Mouse (Mus musculus): ENCODE measurements around the gene Maml3. TPM values are rescaled to one million over a fixed set of nuclear protein-coding genes. Genes with fewer than 3 reads are reported as not detected.

Gene Maml3
- polyA plus RNA-seq, 1 experiment from 2014 or later = 2.6 TPM

DNA sequence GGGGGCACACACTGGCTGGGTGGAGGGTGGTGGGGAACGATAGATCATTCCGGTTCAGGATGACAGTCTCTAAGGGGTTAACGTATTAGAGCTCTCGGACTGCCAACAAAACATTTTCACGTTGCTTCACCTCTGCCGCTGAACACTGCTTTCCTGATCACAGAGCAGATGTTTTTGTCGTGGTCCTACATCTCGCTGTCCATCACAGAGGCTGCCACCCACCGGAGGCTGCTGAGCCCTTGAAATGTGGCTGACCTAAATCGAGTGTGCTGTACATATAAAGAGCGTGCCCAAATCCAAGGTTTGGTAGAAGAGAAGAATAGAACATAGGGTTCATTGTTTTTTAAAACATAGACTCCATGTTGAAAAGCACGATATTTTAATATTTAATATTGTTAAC, 263.3 kb downstream of the Maml3 start:
- Histone ChIP-seq H3K4me1 (ENCODE audit: control insufficient read depth, insufficient read depth, low read length) (no peaks in the 10 kb centered on the region), H3K27ac (ENCODE audit: low read depth, low read length) (no peak overlapping the region), H3K36me3 (ENCODE audit: control insufficient read depth, insufficient read depth, low read length) (no peaks in the 10 kb centered on the region), H3K9me3 (replicated peaks; ENCODE audit: control insufficient read depth, low read length) (no peaks in the 10 kb centered on the region), H3K9ac (ENCODE audit: low read depth, low read length) (no peak overlapping the region), H3K27me3 (ENCODE audit: control insufficient read depth, insufficient read depth, low read length) (no peaks in the 10 kb centered on the region), H3K4me3 (ENCODE audit: low read depth, low read length) (no peak overlapping the region), H3K4me2 (no peak overlapping the region)
- ATAC-seq (replicated peaks; ENCODE audit: insufficient number of reproducible peaks, low FRiP score, low TSS enrichment) = no peak
- 67% methylated on average over 12 of the region's 12 CpGs for WGBS (ENCODE audit: insufficient replicate concordance)

DNA sequence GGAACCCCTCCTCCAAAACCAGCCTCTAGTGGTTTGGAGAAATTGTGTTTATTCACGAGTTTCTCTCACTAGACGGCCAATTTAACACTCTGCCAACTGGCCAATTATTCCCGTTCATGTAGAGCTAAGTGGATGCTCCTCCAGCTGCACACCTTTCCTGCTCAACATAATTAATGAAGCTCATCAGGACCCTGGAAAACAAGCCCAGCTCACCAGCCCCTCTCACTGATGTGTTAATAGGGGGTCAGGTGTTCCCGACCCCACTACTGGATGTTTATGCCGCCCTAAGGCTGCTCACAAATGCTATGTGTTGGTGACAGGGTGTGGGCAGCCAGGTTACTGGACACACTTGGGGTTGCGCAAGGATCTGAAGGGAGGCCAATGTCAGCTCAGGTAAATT, 263.7 kb downstream of the Maml3 start:
- Histone ChIP-seq H3K27ac (ENCODE audit: low read depth, low read length) (no peak overlapping the region), H3K4me2 (no peak overlapping the region), H3K9ac (ENCODE audit: low read depth, low read length) (no peak overlapping the region), H3K9me3 (replicated peaks; ENCODE audit: control insufficient read depth, low read length) (no peaks in the 10 kb centered on the region), H3K27me3 (ENCODE audit: control insufficient read depth, insufficient read depth, low read length) (no peaks in the 10 kb centered on the region), H3K4me3 (ENCODE audit: low read depth, low read length) (no peak overlapping the region), H3K36me3 (ENCODE audit: control insufficient read depth, insufficient read depth, low read length) (no peaks in the 10 kb centered on the region), H3K4me1 (ENCODE audit: control insufficient read depth, insufficient read depth, low read length) (no peaks in the 10 kb centered on the region)
- no peak for ATAC-seq (replicated peaks; ENCODE audit: insufficient number of reproducible peaks, low FRiP score, low TSS enrichment)
- 89% methylated on average over 6 of the region's 6 CpGs for WGBS (ENCODE audit: insufficient replicate concordance)

DNA sequence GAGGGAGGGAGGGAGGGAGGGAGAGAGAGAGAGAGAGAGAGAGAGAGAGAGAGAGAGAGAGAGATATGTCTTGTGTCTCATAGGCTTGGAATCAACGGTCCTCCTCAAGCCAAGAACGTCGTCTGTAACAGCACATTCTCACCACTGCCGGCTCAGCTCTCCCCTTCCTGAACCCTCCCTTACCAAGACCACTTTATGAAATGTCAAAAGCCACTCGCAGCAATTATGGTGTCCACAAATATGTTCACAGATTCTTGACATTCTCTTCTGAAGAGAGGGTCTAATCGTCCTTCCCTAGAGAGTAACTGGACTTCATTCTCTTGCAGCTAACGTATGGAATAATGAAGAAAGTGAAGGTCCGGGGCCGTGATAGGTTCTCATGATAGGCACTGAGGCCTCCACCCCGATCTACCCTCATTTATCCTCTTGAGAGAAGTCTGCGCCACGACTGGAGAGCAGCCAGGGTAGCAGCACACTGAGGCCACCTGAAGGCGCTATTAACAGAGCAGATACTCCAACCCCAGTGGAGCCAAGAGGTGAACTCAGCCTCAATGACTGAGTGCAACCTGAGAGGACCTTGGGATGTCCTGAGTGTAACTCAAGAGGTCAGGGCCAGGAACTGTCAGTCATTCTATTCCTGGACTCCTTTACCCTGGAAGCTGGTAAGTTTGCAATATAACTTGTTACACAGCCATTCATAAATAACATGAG, 264.6 kb downstream of the Maml3 start:
- Histone ChIP-seq H3K36me3 (ENCODE audit: control insufficient read depth, insufficient read depth, low read length) (no peaks in the 10 kb centered on the region), H3K9me3 (replicated peaks; ENCODE audit: control insufficient read depth, low read length) (no peaks in the 10 kb centered on the region), H3K4me2 (no peak overlapping the region), H3K4me3 (ENCODE audit: low read depth, low read length) (no peak overlapping the region), H3K27ac (ENCODE audit: low read depth, low read length) (no peak overlapping the region), H3K4me1 (ENCODE audit: control insufficient read depth, insufficient read depth, low read length) (no peaks in the 10 kb centered on the region), H3K27me3 (ENCODE audit: control insufficient read depth, insufficient read depth, low read length) (no peaks in the 10 kb centered on the region), H3K9ac (ENCODE audit: low read depth, low read length) (no peak overlapping the region)
- ATAC-seq (replicated peaks; ENCODE audit: insufficient number of reproducible peaks, low FRiP score, low TSS enrichment) = no peak
- 75% methylated on average over 13 of the region's 13 CpGs for whole genome bisulfite sequencing (ENCODE audit: insufficient replicate concordance)

DNA sequence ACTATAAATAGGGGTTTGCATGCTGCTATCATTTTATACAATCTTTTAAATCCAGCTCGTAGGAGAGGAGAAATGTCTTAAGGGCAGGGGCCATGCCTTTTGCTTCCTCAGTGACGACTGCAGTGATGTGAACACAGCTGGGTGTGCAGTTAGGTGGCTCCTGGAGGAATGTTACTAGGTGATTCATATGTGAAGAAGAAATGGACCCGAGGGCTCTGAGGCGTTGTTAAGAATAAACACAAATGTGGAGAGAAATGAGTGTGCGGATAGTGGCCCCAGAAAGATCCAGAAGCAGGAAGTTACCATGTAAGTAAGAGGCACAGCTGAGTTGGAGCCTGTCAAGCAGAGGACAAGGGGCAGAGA, 265.5 kb downstream of the Maml3 start:
- Histone ChIP-seq H3K4me3 (ENCODE audit: low read depth, low read length) (no peak overlapping the region), H3K4me2 (no peak overlapping the region), H3K9me3 (replicated peaks; ENCODE audit: control insufficient read depth, low read length) (no peaks in the 10 kb centered on the region), H3K36me3 (ENCODE audit: control insufficient read depth, insufficient read depth, low read length) (no peaks in the 10 kb centered on the region), H3K9ac (ENCODE audit: low read depth, low read length) (no peak overlapping the region), H3K27me3 (ENCODE audit: control insufficient read depth, insufficient read depth, low read length) (no peaks in the 10 kb centered on the region), H3K4me1 (ENCODE audit: control insufficient read depth, insufficient read depth, low read length) (no peaks in the 10 kb centered on the region), H3K27ac (ENCODE audit: low read depth, low read length) (no peak overlapping the region)
- ATAC-seq (replicated peaks; ENCODE audit: insufficient number of reproducible peaks, low FRiP score, low TSS enrichment) = no peak
- WGBS (ENCODE audit: insufficient replicate concordance) = 73% methylated on average over 5 of the region's 5 CpGs

DNA sequence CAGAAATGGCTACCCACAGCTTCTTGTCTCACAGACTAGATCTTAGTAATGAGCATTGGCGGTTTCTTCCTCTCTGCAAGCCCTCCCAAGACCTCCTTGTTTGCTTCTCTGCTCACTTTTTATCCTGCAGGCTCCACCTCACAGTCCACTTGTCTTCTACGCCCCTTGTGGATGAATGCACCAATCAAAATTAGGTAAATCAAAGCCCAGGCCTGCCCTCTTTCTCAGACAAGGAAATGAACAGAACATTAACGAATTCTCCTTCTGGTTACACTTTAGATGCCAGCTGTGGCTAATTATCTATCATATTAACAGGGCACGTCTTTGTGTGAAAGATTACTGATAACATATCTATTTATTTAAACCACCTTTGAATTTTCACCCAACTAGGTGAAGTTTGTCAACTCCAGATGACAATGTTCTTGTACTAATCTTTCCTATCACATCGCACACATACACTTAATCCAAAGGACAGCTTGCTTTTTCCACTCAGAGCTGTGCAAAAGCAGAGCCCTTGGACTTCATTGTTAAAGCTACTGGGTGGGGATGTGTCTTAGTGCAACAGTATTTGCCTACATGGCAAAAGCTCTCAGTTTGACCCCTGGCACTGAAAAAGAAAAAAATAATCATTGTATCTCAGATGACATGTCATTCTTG, 266.1 kb downstream of the Maml3 start:
- ATAC-seq (replicated peaks; ENCODE audit: insufficient number of reproducible peaks, low FRiP score, low TSS enrichment) = no peak
- no peak overlapping the region for H3K9ac ChIP-seq (ENCODE audit: low read depth, low read length)
- WGBS (ENCODE audit: insufficient replicate concordance) = 67% methylated on average over 5 of the region's 5 CpGs
- no peak overlapping the region for H3K27ac ChIP-seq (ENCODE audit: low read depth, low read length)
- no peak overlapping the region for H3K4me2 ChIP-seq
- H3K9me3 ChIP-seq (replicated peaks; ENCODE audit: control insufficient read depth, low read length) = no peaks in the 10 kb centered on the region
- no peak overlapping the region for H3K4me3 ChIP-seq (ENCODE audit: low read depth, low read length)
- H3K36me3 ChIP-seq (ENCODE audit: control insufficient read depth, insufficient read depth, low read length) = no peaks in the 10 kb centered on the region
- H3K27me3 ChIP-seq (ENCODE audit: control insufficient read depth, insufficient read depth, low read length) = no peaks in the 10 kb centered on the region
- no peaks in the 10 kb centered on the region for H3K4me1 ChIP-seq (ENCODE audit: control insufficient read depth, insufficient read depth, low read length)

DNA sequence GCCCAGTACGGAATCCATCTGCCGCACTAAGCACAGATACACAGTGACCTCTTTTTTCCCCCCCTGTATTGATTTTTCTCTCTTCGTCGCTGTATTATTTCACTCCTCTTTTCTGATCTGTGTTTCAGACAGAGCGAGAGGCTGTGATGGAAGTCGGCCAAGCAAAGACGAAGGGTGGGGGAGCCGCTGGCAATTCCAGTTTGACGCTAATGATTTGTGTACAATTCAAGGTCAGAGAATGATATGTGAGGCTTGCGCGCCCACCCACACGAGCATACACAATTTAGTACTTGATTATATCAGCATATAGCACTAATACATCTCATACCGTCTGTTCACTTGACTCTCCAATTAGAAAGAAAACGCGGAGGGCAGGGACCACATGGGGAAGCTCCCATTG, 271.9 kb downstream of the Maml3 start:
- Histone ChIP-seq H3K4me2 (no peak overlapping the region), H3K4me1 (ENCODE audit: control insufficient read depth, insufficient read depth, low read length) (peaks cover 6% of the 10 kb centered on the region), H3K36me3 (ENCODE audit: control insufficient read depth, insufficient read depth, low read length) (no peaks in the 10 kb centered on the region), H3K27ac (ENCODE audit: low read depth, low read length) (no peak overlapping the region), H3K9ac (ENCODE audit: low read depth, low read length) (no peak overlapping the region), H3K9me3 (replicated peaks; ENCODE audit: control insufficient read depth, low read length) (no peaks in the 10 kb centered on the region), H3K27me3 (ENCODE audit: control insufficient read depth, insufficient read depth, low read length) (no peaks in the 10 kb centered on the region), H3K4me3 (ENCODE audit: low read depth, low read length) (no peak overlapping the region)
- WGBS (ENCODE audit: insufficient replicate concordance) = 86% methylated on average over 15 of the region's 15 CpGs
- ATAC-seq (replicated peaks; ENCODE audit: insufficient number of reproducible peaks, low FRiP score, low TSS enrichment) = no peak

DNA sequence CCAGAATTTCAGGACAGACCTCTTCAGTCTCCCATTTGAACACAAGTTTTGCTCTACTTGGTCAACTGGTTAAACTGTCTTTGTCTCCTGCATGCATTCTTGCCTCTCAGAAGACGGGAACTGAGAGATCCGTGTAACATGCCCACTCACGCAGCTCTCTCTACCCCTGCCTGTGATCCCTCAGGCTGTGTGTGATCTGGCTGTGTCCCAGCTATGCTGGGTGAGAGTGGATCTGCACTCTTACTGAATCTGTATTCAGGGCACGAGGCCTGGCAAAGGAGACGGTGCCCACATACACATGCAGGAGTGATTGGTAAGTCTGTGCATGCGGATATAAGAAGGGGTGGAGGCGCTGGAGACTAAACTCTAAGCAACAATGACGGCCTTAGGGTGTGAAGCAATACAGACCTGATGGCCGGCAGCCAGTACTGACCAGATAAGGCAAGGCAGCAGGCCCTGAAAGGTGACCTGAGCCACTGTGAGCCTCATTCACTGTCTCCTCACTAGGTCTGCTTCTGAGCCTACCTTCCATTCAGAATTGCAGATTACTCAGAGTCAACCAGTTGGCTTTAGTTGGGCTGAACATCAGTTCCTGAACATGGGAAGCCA, 274.0 kb downstream of the Maml3 start:
- Histone ChIP-seq H3K9me3 (replicated peaks; ENCODE audit: control insufficient read depth, low read length) (no peaks in the 10 kb centered on the region), H3K4me2 (no peak overlapping the region), H3K27me3 (ENCODE audit: control insufficient read depth, insufficient read depth, low read length) (no peaks in the 10 kb centered on the region), H3K4me1 (ENCODE audit: control insufficient read depth, insufficient read depth, low read length) (peaks cover 6% of the 10 kb centered on the region), H3K36me3 (ENCODE audit: control insufficient read depth, insufficient read depth, low read length) (no peaks in the 10 kb centered on the region), H3K9ac (ENCODE audit: low read depth, low read length) (no peak overlapping the region), H3K27ac (ENCODE audit: low read depth, low read length) (no peak overlapping the region), H3K4me3 (ENCODE audit: low read depth, low read length) (no peak overlapping the region)
- ATAC-seq (replicated peaks; ENCODE audit: insufficient number of reproducible peaks, low FRiP score, low TSS enrichment) = 0 out of 2 replicates have a peak, but pooled peaks have one; percentile 26
- WGBS (ENCODE audit: insufficient replicate concordance) = 64% methylated on average over 9 of the region's 9 CpGs

DNA sequence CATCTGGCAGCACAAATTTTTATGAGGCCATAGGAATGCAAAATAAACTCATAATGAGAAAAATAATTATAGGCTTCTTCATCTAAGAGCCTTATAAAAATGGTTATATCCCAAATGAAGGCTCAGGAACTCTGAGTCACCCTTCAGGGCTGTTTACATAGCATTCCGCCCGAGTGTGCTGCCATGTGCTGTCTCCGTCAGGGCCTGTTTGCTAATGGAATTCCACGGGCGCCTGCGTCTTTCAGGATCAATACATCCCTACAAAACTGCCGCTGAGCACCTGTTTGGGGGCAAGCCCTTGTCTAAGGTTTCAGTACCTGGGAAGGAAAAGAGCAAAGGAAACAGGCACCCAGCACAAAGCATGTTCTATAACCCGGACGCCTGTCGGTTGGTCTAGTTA, 279.3 kb downstream of the Maml3 start:
- Histone ChIP-seq H3K9me3 (replicated peaks; ENCODE audit: control insufficient read depth, low read length) (no peaks in the 10 kb centered on the region), H3K4me1 (ENCODE audit: control insufficient read depth, insufficient read depth, low read length) (peaks cover 3% of the 10 kb centered on the region; the same call in 1 of the 2 replicates), H3K27me3 (ENCODE audit: control insufficient read depth, insufficient read depth, low read length) (no peaks in the 10 kb centered on the region), H3K36me3 (ENCODE audit: control insufficient read depth, insufficient read depth, low read length) (no peaks in the 10 kb centered on the region), H3K9ac (ENCODE audit: low read depth, low read length) (no peak overlapping the region), H3K27ac (ENCODE audit: low read depth, low read length) (no peak overlapping the region), H3K4me2 (no peak overlapping the region), H3K4me3 (ENCODE audit: low read depth, low read length) (no peak overlapping the region)
- 73% methylated on average over 10 of the region's 10 CpGs for WGBS (ENCODE audit: insufficient replicate concordance)
- no peak for ATAC-seq (replicated peaks; ENCODE audit: insufficient number of reproducible peaks, low FRiP score, low TSS enrichment)
